Mouse (Mus musculus) kidney, postnatal 14 days (tissue): ENCODE results near the gene Akt1.

Source experiments
- DNase-seq: peaks from one replicate; pipeline ENCODE4 v3.0.0; 2022; ENCODE audit warnings: mixed read lengths

Gene Akt1

GRCm38 (mm10) chr12:112626455-112626854 is 48.2 kb downstream of the Akt1 start:
- no peak for DNase-seq

- no peak for DNase-seq
These were observed 49.0 kb downstream of the Akt1 start for GRCm38 (mm10) chr12:112625700-112626099.

GRCm38 (mm10) chr12:112623742-112624141 is 50.9 kb downstream of the Akt1 start:
- DNase-seq: peak; percentile 48

GRCm38 (mm10) chr12:112621900-112622299 is 52.8 kb downstream of the Akt1 start:
- DNase-seq: no peak

- DNase-seq: no peak
These were observed 54.2 kb downstream of the Akt1 start for GRCm38 (mm10) chr12:112620354-112621061.

GRCm38 (mm10) chr12:112619686-112620353 is 54.9 kb downstream of the Akt1 start, which contains the start of gene Adssl1:
TSS of gene Adssl1 (plus strand) at chr12:112620045.
- DNase-seq: peak; percentile 77

GRCm38 (mm10) chr12:112618981-112619685 is 55.6 kb downstream of the Akt1 start:
- peak; percentile 52 for DNase-seq

GRCm38 (mm10) chr12:112617898-112618380 is 56.7 kb downstream of the Akt1 start:
- DNase-seq: peak; percentile 71

GRCm38 (mm10) chr12:112617184-112617583 is 57.5 kb downstream of the Akt1 start:
- no peak for DNase-seq

- no peak for DNase-seq
These were observed 58.0 kb downstream of the Akt1 start for GRCm38 (mm10) chr12:112616668-112617067.

GRCm38 (mm10) chr12:112609031-112609430 is 65.7 kb downstream of the Akt1 start:
- DNase-seq: peak; percentile 31

GRCm38 (mm10) chr12:112606998-112607397 is 67.7 kb downstream of the Akt1 start:
- DNase-seq: no peak

- DNase-seq: peak; percentile 82
These were observed 68.9 kb downstream of the Akt1 start for GRCm38 (mm10) chr12:112605766-112606165.

- peak; percentile 57 for DNase-seq
These were observed 69.7 kb downstream of the Akt1 start for GRCm38 (mm10) chr12:112604709-112605649.

GRCm38 (mm10) chr12:112604022-112604421 is 70.7 kb downstream of the Akt1 start:
- no peak for DNase-seq
